Mouse (Mus musculus) E14TG2a.4 (cell line): ENCODE measurements around the gene Ankrd44.

Source experiments
- H3K27me3 ChIP-seq: 2 replicates; pipeline ENCODE4 v1.6.1; 2014; ENCODE audit warnings: low read length, control low read depth; ENCODE audit not compliant: insufficient read depth
- H3K36me3 ChIP-seq: 2 replicates; pipeline ENCODE4 v1.6.1; 2014; ENCODE audit warnings: low read length, control low read depth; ENCODE audit not compliant: insufficient read depth
- H3K4me1 ChIP-seq: replicated peaks from 2 replicates; pipeline ENCODE4 v1.6.1; 2014; ENCODE audit warnings: low read depth, low read length, control low read depth
- H3K4me3 ChIP-seq: replicated peaks from 2 replicates; pipeline ENCODE4 v1.5.1; 2014; ENCODE audit warnings: mild to moderate bottlenecking, low read length
- H3K9me3 ChIP-seq: 2 replicates; pipeline ENCODE4 v1.6.1; 2014; ENCODE audit warnings: low read length, control low read depth
- CTCF ChIP-seq: conservative IDR thresholded peaks from 2 replicates; pipeline ENCODE4 v1.5.1; 2014; ENCODE audit warnings: low read length
- NANOG ChIP-seq: IDR thresholded peaks from 2 replicates; pipeline ENCODE4 v1.6.1; 2014; ENCODE audit warnings: borderline replicate concordance, low read length, mixed read lengths
- POU5F1 ChIP-seq: IDR thresholded peaks from 2 replicates; pipeline ENCODE4 v1.6.1; 2014; ENCODE audit warnings: low read length, borderline replicate concordance

Gene Ankrd44

GRCm38 (mm10) chr1:54840040-54840439 lies 86.1 kb downstream of the Ankrd44 start:
- H3K4me3 ChIP-seq, result no peak overlapping the region
- TF ChIP-seq CTCF (no peak), NANOG (no peak), POU5F1 (no peak)
- no peaks in the 10 kb centered on the region; the same call in 1 of the 2 replicates for H3K27me3 ChIP-seq
- H3K4me1 ChIP-seq, result no peaks in the 10 kb centered on the region
- H3K9me3 ChIP-seq, result no peaks in the 10 kb centered on the region
- no peaks in the 10 kb centered on the region for H3K36me3 ChIP-seq

DNA sequence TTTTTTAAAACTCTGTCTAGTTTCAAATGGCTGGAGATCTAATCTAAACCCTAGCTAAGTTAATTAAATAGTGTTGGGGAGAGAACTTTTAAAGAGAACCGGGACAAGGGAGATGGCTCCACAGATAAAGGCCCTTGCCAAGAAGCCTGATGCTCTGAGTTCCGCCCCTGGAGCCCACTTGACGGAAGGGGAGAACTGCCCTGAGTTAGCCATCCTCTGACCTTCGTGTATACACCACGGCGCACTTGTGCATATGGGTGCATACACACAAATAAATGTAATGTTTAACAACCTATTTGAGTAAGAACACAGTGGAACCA lies 87.7 kb downstream of the Ankrd44 start:
- Histone ChIP-seq H3K4me3 (no peak overlapping the region), H3K27me3 (no peaks in the 10 kb centered on the region; the same call in 1 of the 2 replicates), H3K4me1 (no peaks in the 10 kb centered on the region), H3K9me3 (no peaks in the 10 kb centered on the region), H3K36me3 (no peaks in the 10 kb centered on the region)
- no peak for TF ChIP-seq POU5F1
- TF ChIP-seq CTCF, result no peak
- no peak for TF ChIP-seq NANOG

- Histone ChIP-seq H3K4me3 (no peak overlapping the region), H3K4me1 (no peaks in the 10 kb centered on the region), H3K36me3 (no peaks in the 10 kb centered on the region), H3K27me3 (no peaks in the 10 kb centered on the region; the same call in 1 of the 2 replicates), H3K9me3 (no peaks in the 10 kb centered on the region)
- TF ChIP-seq POU5F1 (no peak), NANOG (no peak), CTCF (no peak)
These were observed 88.3 kb downstream of the Ankrd44 start for GRCm38 (mm10) chr1:54837721-54838485.

GRCm38 (mm10) chr1:54835661-54836205 lies 90.5 kb downstream of the Ankrd44 start:
- TF ChIP-seq NANOG, result no peak
- no peak for TF ChIP-seq POU5F1
- TF ChIP-seq CTCF, result no peak
- no peak overlapping the region for H3K4me3 ChIP-seq
- no peaks in the 10 kb centered on the region for H3K9me3 ChIP-seq
- no peaks in the 10 kb centered on the region for H3K4me1 ChIP-seq
- no peaks in the 10 kb centered on the region for H3K27me3 ChIP-seq
- H3K36me3 ChIP-seq, result no peaks in the 10 kb centered on the region

DNA sequence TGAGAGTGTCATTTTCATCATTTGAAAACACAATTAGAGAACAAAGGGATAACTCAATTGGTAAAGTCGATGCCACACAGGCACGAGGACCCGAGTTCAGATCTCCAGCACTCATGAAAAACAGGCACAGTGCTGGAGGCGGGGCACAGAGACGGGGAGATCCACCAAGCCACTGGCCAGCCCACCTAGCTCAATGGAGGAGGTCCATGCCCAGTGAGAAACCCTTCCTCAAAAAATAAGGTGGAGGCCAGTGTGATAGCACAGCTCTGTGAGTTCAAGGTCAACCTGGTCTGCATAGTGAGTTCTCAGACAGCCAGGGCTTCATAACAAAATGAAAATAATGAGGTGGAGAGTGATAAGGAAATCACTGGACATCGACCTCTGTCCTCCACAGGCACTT lies 93.0 kb downstream of the Ankrd44 start:
- TF ChIP-seq NANOG (no peak), POU5F1 (no peak)
- H3K9me3 ChIP-seq, result no peaks in the 10 kb centered on the region
- H3K27me3 ChIP-seq, result no peaks in the 10 kb centered on the region
- no peak overlapping the region for H3K4me3 ChIP-seq
- no peaks in the 10 kb centered on the region for H3K4me1 ChIP-seq
- no peaks in the 10 kb centered on the region for H3K36me3 ChIP-seq

DNA sequence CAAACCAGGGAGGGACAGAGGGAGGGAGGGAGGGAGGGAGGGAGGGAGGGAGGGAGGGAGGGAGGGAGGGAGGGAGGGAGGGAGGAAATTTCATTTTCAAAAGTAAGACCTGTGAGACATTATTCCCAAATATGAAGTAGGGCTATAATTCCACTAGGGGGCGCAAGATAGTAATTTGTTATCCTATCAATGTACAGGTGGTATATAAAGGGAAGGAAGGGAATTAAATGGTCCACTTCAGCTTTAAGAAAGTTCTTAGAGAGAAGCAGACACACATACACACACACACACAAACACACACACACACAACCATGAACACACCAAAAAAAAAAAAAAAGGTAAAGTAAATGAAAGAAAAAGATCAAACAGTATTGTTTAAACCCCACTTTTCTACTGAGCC lies 93.4 kb downstream of the Ankrd44 start:
- no peaks in the 10 kb centered on the region for H3K27me3 ChIP-seq
- TF ChIP-seq POU5F1 (no peak), CTCF (peak; percentile 49)
- H3K36me3 ChIP-seq, result no peaks in the 10 kb centered on the region
- no peaks in the 10 kb centered on the region for H3K4me1 ChIP-seq
- H3K9me3 ChIP-seq, result no peaks in the 10 kb centered on the region
- no peak overlapping the region for H3K4me3 ChIP-seq

DNA sequence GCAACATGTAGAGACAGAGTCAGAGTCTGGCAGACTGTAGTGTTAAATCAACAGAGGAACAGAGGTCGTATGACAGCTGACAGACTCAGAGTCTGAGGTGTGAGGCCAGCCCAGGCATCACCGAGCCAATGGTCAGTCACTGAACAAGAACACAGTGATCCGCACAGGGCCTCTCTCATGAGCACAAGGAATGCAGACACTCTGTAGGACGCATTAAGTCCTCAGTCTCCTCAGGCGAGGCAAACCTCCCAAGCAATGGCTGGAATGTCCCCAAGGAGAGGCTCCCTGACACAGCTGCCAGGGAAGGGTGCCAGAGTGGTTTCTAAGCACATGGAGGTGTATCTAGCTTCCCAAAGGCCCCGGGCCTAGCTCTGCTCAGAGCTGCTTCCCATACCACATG lies 96.0 kb downstream of the Ankrd44 start:
- Histone ChIP-seq H3K9me3 (no peaks in the 10 kb centered on the region), H3K27me3 (no peaks in the 10 kb centered on the region), H3K36me3 (no peaks in the 10 kb centered on the region), H3K4me1 (no peaks in the 10 kb centered on the region; the same call in 1 of the 2 replicates), H3K4me3 (no peak overlapping the region)
- no peak for TF ChIP-seq POU5F1
- no peak for TF ChIP-seq CTCF
- no peak for TF ChIP-seq NANOG

GRCm38 (mm10) chr1:54829681-54830213 lies 96.4 kb downstream of the Ankrd44 start:
- no peak for TF ChIP-seq POU5F1
- no peak for TF ChIP-seq CTCF
- TF ChIP-seq NANOG, result no peak
- Histone ChIP-seq H3K27me3 (no peaks in the 10 kb centered on the region), H3K9me3 (no peaks in the 10 kb centered on the region), H3K36me3 (no peaks in the 10 kb centered on the region), H3K4me1 (no peaks in the 10 kb centered on the region; the same call in 1 of the 2 replicates), H3K4me3 (no peak overlapping the region)

- Histone ChIP-seq H3K4me3 (no peak overlapping the region), H3K9me3 (no peaks in the 10 kb centered on the region), H3K27me3 (0 out of 2 replicates have a peak, but pooled peaks cover 1% of the 10 kb centered on the region), H3K4me1 (no peaks in the 10 kb centered on the region; the same call in 1 of the 2 replicates), H3K36me3 (no peaks in the 10 kb centered on the region)
- TF ChIP-seq POU5F1 (no peak), CTCF (no peak)
These were observed 98.4 kb downstream of the Ankrd44 start for GRCm38 (mm10) chr1:54827827-54828226.
